Mouse (Mus musculus): Measurements from ENCODE around the gene Prune1. TPM values are rescaled to one million over a fixed set of nuclear protein-coding genes. Genes with fewer than 3 reads are reported as not detected.

Gene Prune1
- polyA plus RNA-seq (2015; fragmentation: Nextera tagmentation; extraction: Ambion mirVana): 24.5 and 26.0 TPM in 2 replicates

DNA sequence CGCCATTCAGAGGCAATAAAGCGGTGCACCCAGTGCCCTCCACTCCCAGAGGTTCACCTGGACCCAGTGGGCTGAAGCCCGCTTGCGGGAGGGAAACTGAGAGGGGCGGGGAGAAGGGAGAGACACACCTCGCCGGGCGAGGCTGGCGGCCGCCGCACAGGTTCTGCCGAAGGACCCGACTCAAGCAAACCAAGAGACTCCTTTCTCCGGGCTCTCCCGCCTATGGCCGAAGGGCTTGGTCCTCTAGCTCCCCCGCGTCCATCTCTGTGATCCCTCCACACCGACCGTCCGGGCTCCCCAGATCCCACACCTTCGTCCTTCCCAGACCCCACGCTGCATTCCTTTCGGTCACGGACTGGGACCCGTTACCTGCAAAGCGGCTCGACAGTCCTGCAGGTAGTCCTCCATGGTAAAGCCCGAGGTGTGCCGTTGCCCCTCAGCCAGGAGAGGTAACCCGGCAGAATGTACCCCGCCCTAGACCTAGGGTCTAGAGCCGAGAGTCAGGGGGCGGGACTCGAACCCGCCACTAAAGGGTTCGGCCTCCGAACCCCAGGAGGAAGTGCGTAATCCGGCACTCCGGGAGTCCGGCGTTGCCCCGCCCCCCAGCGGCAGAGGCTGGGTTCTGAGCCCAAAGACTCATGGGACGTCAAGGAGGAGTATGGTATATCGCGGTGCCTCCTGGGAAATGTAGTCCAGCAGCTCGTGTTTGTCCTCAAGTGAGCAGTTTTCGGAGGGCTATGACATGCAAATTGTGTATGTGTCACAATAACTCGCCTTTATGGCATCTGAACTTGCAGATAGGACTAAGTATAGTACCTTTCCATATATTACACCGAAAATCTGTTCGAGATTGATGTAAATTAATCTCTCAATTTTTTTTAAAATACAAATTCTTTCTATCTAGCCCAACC is at the start of gene Prune1, which contains the start of gene Mindy1:
Gene Prune1 (minus strand): TSS at position 861 of the 911 bp plus-strand sequence.
Gene Mindy1 (plus strand): TSS at position 130 of the 911 bp plus-strand sequence.
- Histone ChIP-seq H3K4me2 (peak within 1 kb of the TSS; percentile 92), H3K27me3 (replicated peaks) (no peaks in the 10 kb centered on the region), H3K9ac (peak within 1 kb of the TSS; percentile 96), H3K4me3 (peak within 1 kb of the TSS; percentile 86), H3K36me3 (0 out of 2 replicates have a peak, but pooled peaks cover 4% of the 10 kb centered on the region), H3K9me3 (no peaks in the 10 kb centered on the region), H3K4me1 (peaks cover 44% of the 10 kb centered on the region), H3K27ac (replicated peaks) (peak within 1 kb of the TSS; percentile 99)
- WGBS: under 1% methylated on average over 52 of the region's 53 CpGs
- ATAC-seq (ENCODE audit: extremely low read depth, insufficient number of reproducible peaks, low FRiP score, low TSS enrichment): peak; percentile 84

DNA sequence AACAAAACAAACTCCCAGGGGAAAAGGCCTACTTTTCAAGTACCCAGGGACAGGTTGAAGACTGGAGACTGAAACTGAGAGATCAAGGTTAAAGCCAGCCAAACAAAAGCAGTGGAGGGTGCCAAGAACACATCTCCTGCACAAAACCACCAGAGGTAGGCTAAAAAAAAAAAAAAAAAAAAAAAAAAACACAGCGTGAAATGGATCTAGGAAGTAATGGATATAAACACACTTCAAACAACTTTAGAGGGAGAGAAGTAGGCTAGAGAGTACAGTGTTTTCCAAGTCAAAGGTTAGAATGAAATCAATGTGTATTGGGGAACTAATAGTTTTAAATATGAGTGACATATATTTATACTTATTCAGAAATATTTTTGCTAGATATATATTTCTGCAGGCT is 49.7 kb upstream of the Prune1 start:
- ATAC-seq (ENCODE audit: extremely low read depth, insufficient number of reproducible peaks, low FRiP score, low TSS enrichment): no peak
- Histone ChIP-seq H3K4me3 (no peak overlapping the region), H3K27me3 (replicated peaks) (no peaks in the 10 kb centered on the region), H3K4me1 (no peaks in the 10 kb centered on the region), H3K9ac (no peak overlapping the region), H3K9me3 (no peaks in the 10 kb centered on the region), H3K36me3 (peaks cover 98% of the 10 kb centered on the region), H3K27ac (replicated peaks) (no peak overlapping the region), H3K4me2 (no peak overlapping the region)
- 60% methylated on average over 1 of the region's 1 CpGs for WGBS

DNA sequence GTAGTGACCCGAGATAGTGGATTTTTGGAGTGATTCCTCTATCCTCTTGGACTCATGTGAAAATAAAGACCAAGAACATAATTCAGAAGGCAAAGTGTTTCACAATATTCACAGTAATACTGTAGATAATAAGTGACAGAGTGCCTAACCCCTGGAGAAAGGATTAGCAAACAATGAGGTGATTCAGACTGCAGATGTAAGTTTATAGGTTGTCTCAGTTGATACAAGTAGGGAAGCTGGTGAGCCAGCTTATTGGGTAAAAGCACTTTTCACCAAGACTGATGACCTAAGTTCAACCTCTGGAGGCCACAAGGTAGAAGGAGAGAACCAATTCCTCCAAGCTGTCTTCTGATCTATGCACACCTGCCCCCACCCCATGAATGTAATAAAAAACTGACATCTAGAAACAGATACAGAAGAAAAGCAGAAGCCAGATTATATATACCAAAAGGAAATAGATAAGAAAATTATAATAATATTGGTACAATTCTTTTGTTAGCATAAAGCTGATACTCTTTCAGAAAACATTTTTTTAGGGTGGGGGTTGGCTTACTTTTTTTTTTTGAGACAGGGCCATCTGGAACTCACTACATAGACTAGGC is 47.0 kb upstream of the Prune1 start:
- Histone ChIP-seq H3K9me3 (no peaks in the 10 kb centered on the region), H3K4me2 (no peak overlapping the region), H3K4me1 (no peaks in the 10 kb centered on the region), H3K27ac (replicated peaks) (no peak overlapping the region), H3K27me3 (replicated peaks) (no peaks in the 10 kb centered on the region), H3K9ac (no peak overlapping the region), H3K36me3 (peaks cover 98% of the 10 kb centered on the region), H3K4me3 (no peak overlapping the region)
- WGBS: 80% methylated on average over 1 of the region's 1 CpGs
- no peak for ATAC-seq (ENCODE audit: extremely low read depth, insufficient number of reproducible peaks, low FRiP score, low TSS enrichment)

DNA sequence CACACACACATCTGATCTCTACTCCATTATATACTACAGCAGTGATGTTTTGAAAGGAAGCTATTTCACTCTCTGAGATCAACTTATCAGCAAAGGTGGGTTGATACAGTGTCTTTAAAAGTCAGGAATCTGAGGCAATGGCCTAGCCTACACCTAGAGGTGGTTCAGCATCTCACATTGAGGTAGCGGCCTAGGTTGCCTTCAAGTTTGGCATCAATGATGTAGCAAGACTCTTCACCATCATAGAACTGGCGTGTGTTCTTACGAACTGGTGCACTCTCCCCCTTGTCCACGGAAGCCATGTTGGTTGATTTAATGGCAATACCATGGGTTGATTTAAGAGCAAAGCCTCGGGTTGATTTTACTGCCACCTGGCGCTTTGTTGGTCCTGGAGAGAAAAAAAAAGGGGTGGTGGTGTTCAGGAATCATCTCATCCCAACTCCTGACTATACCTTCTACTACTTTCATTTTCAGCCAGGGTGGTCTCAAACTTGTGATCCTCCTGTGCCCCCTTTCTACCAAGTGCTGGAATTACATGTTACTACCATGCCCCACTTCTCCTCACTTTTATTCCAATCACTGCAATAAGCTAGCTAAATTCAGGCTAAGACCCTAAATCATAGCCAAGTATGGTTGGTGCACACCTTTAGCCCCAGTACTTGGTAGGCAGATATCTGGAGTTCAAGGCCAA is 42.7 kb upstream of the Prune1 start:
- ATAC-seq (ENCODE audit: extremely low read depth, insufficient number of reproducible peaks, low FRiP score, low TSS enrichment): no peak
- H3K36me3 ChIP-seq: peaks cover 99% of the 10 kb centered on the region
- peaks cover 7% of the 10 kb centered on the region for H3K4me1 ChIP-seq
- no peak overlapping the region for H3K27ac ChIP-seq (replicated peaks)
- no peak overlapping the region for H3K9ac ChIP-seq
- no peaks in the 10 kb centered on the region for H3K9me3 ChIP-seq
- WGBS: 91% methylated on average over 6 of the region's 6 CpGs
- H3K4me2 ChIP-seq: no peak overlapping the region
- H3K27me3 ChIP-seq (replicated peaks): no peaks in the 10 kb centered on the region
- H3K4me3 ChIP-seq: no peak overlapping the region

DNA sequence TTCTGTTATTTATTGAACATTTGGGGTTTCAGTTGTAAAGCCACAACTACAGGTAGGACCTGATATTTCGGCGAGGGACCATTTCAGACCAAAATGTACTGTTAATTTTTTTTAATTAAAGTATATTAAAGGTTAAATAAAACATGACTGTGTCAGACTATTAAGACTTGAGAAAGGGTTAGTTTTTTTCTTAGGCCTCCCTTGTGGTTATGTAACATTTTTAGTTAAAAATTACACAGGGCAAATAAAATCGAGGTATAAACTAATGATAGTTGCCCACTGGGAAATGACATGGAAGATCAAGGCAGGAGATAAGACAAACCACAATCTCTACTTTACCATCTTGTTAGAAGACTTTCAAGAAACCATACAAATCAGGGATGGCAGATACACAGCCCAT is 41.6 kb upstream of the Prune1 start:
- no peak overlapping the region for H3K4me3 ChIP-seq
- peaks cover 91% of the 10 kb centered on the region for H3K36me3 ChIP-seq
- no peak for ATAC-seq (ENCODE audit: extremely low read depth, insufficient number of reproducible peaks, low FRiP score, low TSS enrichment)
- no peaks in the 10 kb centered on the region for H3K9me3 ChIP-seq
- no peaks in the 10 kb centered on the region for H3K27me3 ChIP-seq (replicated peaks)
- WGBS: 86% methylated on average over 3 of the region's 3 CpGs
- H3K4me2 ChIP-seq: no peak overlapping the region
- no peak overlapping the region for H3K9ac ChIP-seq
- no peak overlapping the region for H3K27ac ChIP-seq (replicated peaks)
- peaks cover 19% of the 10 kb centered on the region for H3K4me1 ChIP-seq

DNA sequence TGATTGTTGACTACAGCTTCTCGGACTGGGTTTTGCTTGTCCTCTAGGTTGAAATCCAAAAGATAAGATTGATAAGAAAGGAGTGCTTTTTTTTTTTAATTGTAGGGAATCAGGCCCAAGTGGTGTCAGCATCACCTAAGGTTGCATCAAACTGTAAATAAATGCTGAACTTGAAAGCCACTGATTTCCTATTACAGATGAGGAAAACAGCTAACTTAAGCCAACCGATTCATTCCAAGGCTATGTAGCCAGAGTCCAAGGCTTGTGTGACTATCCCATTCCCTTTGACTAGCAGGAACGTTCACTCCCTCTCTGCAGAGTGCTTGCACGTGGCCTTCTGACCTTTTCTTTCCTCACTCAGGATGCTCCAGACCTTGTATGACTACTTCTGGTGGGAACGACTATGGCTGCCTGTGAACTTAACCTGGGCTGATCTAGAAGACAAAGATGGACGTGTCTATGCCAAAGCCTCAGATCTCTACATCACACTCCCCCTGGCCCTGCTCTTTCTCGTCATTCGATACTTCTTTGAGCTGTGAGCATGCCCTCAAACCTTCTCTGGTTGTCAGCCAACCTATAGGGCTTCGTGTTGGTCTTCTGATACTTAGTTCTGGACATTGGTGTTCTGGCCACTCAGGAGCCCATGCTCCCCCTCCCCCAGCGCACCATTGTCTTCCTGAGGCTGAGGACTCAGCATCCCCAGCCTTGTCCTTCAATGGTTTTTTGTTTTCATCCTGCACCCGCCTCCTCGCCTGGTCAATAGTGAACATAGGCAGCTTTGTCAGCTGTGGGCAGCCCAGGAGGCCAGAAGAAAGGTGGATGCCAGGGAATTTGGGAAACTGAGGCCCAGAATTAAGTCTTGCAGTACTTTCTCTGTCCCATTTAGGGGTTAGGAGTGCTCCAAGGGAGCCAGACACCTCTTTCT is 38.1 kb upstream of the Prune1 start:
- no peak overlapping the region for H3K4me2 ChIP-seq
- H3K9ac ChIP-seq: 0 out of 2 replicates have a peak overlapping the region, but pooled peaks have one; percentile 68
- WGBS: 76% methylated on average over 12 of the region's 12 CpGs
- H3K27me3 ChIP-seq (replicated peaks): no peaks in the 10 kb centered on the region
- ATAC-seq (ENCODE audit: extremely low read depth, insufficient number of reproducible peaks, low FRiP score, low TSS enrichment): no peak
- peaks cover 56% of the 10 kb centered on the region for H3K36me3 ChIP-seq
- peaks cover 44% of the 10 kb centered on the region for H3K4me1 ChIP-seq
- no peak overlapping the region for H3K4me3 ChIP-seq
- no peak overlapping the region; the same call in 1 of the 2 replicates for H3K27ac ChIP-seq (replicated peaks)
- no peaks in the 10 kb centered on the region for H3K9me3 ChIP-seq

DNA sequence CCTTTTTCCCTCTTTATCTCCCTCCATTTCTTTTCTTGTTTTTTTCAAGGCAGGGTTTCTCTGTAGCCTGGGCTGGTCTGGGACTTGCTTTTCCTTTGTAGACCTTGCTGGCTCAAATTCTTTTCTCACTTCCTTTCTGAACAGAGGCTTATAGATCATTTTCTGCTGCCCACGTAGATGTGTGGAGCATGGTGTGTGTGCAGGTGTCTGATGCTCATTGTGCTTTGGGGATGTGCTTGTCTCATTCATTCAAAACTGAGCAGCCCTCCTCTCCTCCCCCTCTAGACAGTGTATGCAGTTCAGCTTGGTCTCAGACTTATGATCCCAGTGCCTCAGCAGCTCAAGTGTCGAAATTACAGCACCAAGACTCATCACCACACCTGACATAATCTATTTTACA is 37.2 kb upstream of the Prune1 start:
- peaks cover 49% of the 10 kb centered on the region for H3K4me1 ChIP-seq
- peak overlapping the region; percentile 68 for H3K9ac ChIP-seq
- H3K27ac ChIP-seq (replicated peaks): peak overlapping the region; percentile 84
- peaks cover 47% of the 10 kb centered on the region for H3K36me3 ChIP-seq
- no peaks in the 10 kb centered on the region for H3K9me3 ChIP-seq
- ATAC-seq (ENCODE audit: extremely low read depth, insufficient number of reproducible peaks, low FRiP score, low TSS enrichment): no peak
- 40% methylated on average over 2 of the region's 2 CpGs for WGBS
- peak overlapping the region; percentile 88 for H3K4me2 ChIP-seq
- H3K4me3 ChIP-seq: peak overlapping the region; percentile 4; the same call in 1 of the 2 replicates
- H3K27me3 ChIP-seq (replicated peaks): no peaks in the 10 kb centered on the region

DNA sequence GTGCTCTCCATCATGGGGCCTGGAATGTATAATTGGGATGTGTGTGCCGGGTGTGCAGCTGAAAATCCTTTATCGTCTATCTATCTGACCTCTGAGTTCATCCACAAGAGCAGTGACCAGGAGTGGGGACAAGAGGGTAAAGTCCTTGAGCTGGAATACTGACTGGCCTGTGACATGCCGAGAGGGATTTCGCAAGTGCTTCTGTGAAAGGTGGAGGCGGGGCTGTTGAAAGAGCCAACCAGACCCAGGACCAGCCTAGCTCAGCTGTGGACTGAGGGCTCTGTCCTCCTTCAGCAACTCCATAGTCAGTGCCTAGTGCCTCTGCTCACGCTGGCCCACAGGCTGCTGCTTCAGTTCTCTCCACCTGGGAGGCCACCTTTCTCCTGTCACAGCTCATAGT is 36.7 kb upstream of the Prune1 start:
- peak overlapping the region; percentile 68 for H3K9ac ChIP-seq
- 18% methylated on average over 6 of the region's 6 CpGs for WGBS
- no peaks in the 10 kb centered on the region for H3K27me3 ChIP-seq (replicated peaks)
- H3K27ac ChIP-seq (replicated peaks): peak overlapping the region; percentile 84
- H3K4me1 ChIP-seq: peaks cover 55% of the 10 kb centered on the region
- no peak for ATAC-seq (ENCODE audit: extremely low read depth, insufficient number of reproducible peaks, low FRiP score, low TSS enrichment)
- H3K4me2 ChIP-seq: peak overlapping the region; percentile 88
- peak overlapping the region; percentile 4; the same call in 1 of the 2 replicates for H3K4me3 ChIP-seq
- H3K9me3 ChIP-seq: no peaks in the 10 kb centered on the region
- peaks cover 42% of the 10 kb centered on the region for H3K36me3 ChIP-seq

DNA sequence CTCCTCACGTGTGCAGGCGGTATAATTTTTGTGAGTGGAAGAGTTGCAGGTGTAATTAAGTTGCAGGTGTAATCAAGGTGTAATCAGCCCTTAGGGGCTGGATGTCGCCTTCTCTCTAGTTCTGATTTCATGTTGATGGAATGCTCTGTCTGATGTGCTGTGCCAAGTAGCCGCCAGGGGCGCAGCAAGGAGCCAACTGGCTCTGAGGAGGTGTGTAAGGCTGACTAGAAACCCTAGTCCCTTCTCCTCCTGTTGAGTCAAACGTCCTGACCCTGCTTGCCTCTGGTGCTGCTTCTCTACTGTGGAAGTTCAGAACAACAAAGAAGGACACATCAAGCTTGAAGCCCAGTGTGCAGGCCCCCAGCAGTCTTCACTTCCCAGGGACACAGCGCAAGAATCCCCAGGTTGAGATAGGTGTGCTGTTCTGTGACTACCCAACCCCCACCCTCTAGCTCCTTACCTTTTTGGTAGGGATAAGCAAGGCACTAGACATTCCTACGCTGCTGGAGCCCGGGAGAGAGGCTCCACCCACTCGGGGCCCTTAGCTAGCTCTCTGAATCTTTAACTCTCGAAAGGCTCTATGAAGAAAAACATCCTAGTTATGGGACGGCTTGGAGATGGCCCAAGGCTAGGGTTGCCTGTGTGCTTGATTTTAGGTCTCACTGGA is 35.7 kb upstream of the Prune1 start:
- Histone ChIP-seq H3K36me3 (peaks cover 32% of the 10 kb centered on the region), H3K4me1 (peaks cover 60% of the 10 kb centered on the region), H3K27me3 (replicated peaks) (no peaks in the 10 kb centered on the region), H3K4me3 (peak overlapping the region; percentile 24), H3K9me3 (no peaks in the 10 kb centered on the region), H3K27ac (replicated peaks) (peak overlapping the region; percentile 84), H3K9ac (peak overlapping the region; percentile 65), H3K4me2 (peak overlapping the region; percentile 88)
- 9% methylated on average over 12 of the region's 12 CpGs for WGBS
- ATAC-seq (ENCODE audit: extremely low read depth, insufficient number of reproducible peaks, low FRiP score, low TSS enrichment): no peak
